Mouse (Mus musculus): ENCODE data around the gene Vmn2r34.
"Not testable (repeated sequence)": the region's sequence is repeated elsewhere in the genome, so short reads cannot be mapped to it uniquely, and the experiment has no call there.

Vmn2r34 gene

DNA sequence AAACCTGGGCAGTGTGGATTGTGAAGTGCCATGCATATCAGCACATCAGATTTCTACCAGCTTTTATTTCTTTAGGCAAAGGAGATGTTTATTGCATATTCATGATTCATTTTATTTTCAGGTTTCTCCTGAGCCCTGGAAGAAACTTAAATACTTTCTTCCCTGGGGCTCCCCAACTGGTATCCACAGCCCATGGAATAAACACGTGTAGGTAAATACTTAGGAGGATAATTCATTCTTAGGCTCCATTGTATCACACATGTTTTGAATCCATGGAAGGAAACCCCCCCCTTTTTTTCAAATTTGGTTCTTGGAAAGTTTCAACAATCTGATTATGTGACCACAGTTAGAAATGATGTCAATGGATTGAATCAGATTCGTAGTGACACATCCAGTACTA lies at the start of gene Vmn2r34:
TSS of gene Vmn2r34 (minus strand) at position 101 of the 400 bp plus-strand sequence.
- DNase-seq, result not testable (repeated sequence)

DNA sequence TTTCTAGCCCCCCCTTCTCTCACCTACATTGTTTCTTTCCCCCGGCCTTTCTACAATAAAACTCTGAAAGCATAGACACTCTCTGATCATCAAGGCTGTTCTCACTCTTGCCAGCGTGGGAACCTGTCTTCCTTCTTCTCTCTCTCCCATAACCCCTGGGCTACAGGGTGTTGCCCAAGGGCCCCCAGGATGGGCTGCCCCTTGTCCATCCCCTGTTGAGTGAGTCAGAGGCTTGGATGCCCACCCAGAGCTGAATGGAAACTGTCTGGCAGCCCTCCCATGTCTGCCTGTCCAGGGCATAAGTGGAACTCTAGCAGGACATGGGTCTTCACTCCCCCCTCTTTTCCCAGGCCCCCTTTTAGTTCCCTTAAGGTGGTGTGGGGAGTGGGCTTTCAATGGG lies 15.3 kb downstream of the Vmn2r34 start:
- DNase-seq, result not testable (repeated sequence)

Measured in cerebellum, adult 11 months (tissue).